Mouse (Mus musculus) cerebellum, adult 2 months (tissue): ENCODE data around the gene Hist1h1d.
"Not testable (repeated sequence)": the region's sequence is repeated elsewhere in the genome, so short reads cannot be mapped to it uniquely, and the experiment has no call there.

Experiments
- CTCF ChIP-seq: fragments of 200-500 bp; IDR thresholded peaks from 2 replicates; pipeline ENCODE4 v1.5.1; 2011; ENCODE audit warnings: low read depth, mild to moderate bottlenecking, control low read depth, low read length, moderate library complexity, borderline replicate concordance; ENCODE audit not compliant: insufficient read depth
- POLR2A ChIP-seq: fragments of 200-500 bp; IDR thresholded peaks from 2 replicates; pipeline ENCODE4 v1.6.1; 2011; ENCODE audit warnings: low read length, control low read depth, borderline replicate concordance; ENCODE audit not compliant: insufficient read depth

DNA sequence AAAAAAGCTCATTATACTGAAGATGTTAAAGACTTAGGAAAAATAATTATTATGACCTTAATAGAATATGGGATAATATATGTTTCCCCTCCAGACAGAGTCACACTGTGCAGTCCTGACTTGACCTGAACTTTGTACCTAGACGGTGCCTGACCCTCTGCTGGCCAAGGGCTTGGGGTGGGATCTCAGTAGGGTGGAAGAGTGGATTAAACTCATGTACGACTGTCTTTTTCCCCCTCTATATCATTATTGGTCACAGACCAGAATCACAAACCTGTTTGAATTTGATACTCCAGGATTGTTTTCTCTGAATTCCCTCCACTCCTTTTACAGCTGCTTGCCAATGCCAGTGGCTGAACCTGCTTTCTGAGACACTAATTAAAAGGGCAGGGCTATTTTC is 7.6 kb downstream of the Hist1h1d start:
- not testable (repeated sequence) for TF ChIP-seq POLR2A, CTCF
